Mouse (Mus musculus): ENCODE results near the gene Slc25a10.

- TF ChIP-seq POLR2A (IDR thresholded peaks at IDR 0.05; ENCODE audit: low read depth, low read length) (no peak), CTCF (IDR thresholded peaks at IDR 0.05; ENCODE audit: extremely low read depth, insufficient read length, insufficient replicate concordance, low read depth, low read length) (no peak)
Measured at GRCm38 (mm10) chr11:120509940-120510339, 18.3 kb downstream of the Slc25a10 start.

Data from small intestine, adult 2 months (tissue).